Mouse (Mus musculus) liver, adult 2 months (tissue): Measurements from ENCODE around the gene Grwd1. TPM values are rescaled to one million over a fixed set of nuclear protein-coding genes. Genes with fewer than 3 reads are reported as not detected.

ENCODE experiments used
- DNase-seq: peaks from one replicate; pipeline ENCODE4 v3.0.0-alpha.2; 2011; ENCODE audit warnings: low read depth, low spot score; ENCODE audit errors: extremely low read depth
- H3K27ac ChIP-seq: fragments of 200-500 bp; replicated peaks from 2 replicates; pipeline ENCODE4 v1.5.1; 2012; ENCODE audit warnings: low read depth, mild to moderate bottlenecking, control low read depth, inconsistent platforms, low read length; ENCODE audit not compliant: insufficient read depth
- H3K27me3 ChIP-seq: fragments of 200-500 bp; 2 replicates; pipeline ENCODE4 v1.6.1; 2012; ENCODE audit warnings: mild to moderate bottlenecking, moderate library complexity, low read length, inconsistent platforms; ENCODE audit not compliant: control insufficient read depth, insufficient read depth
- H3K36me3 ChIP-seq: fragments of 200-500 bp; 2 replicates; pipeline ENCODE4 v1.6.1; 2012; ENCODE audit warnings: low read length, inconsistent platforms; ENCODE audit not compliant: control insufficient read depth, insufficient read depth
- H3K4me1 ChIP-seq: fragments of 200-500 bp; 2 replicates; pipeline ENCODE4 v1.6.1; 2011; ENCODE audit warnings: low read length; ENCODE audit not compliant: control insufficient read depth, insufficient read depth
- H3K4me3 ChIP-seq: fragments of 200-500 bp; 2 replicates; pipeline ENCODE4 v1.5.1; 2011; ENCODE audit warnings: low read depth, mild to moderate bottlenecking, control low read depth, low read length, moderate library complexity; ENCODE audit not compliant: insufficient read depth
- H3K79me2 ChIP-seq: fragments of 200-500 bp; 2 replicates; pipeline ENCODE4 v1.6.1; 2012; ENCODE audit warnings: inconsistent platforms, mild to moderate bottlenecking, low read length, moderate library complexity; ENCODE audit not compliant: control insufficient read depth, insufficient read depth
- H3K9ac ChIP-seq: fragments of 200-500 bp; 2 replicates; pipeline ENCODE4 v1.6.1; 2012; ENCODE audit warnings: low read depth, mild to moderate bottlenecking, control low read depth, inconsistent platforms, low read length
- CTCF ChIP-seq: fragments of 200-500 bp; IDR thresholded peaks from 2 replicates; pipeline ENCODE4 v1.5.1; 2011; ENCODE audit warnings: low read depth, low read length, control low read depth
- POLR2A ChIP-seq: fragments of 200-500 bp; IDR thresholded peaks from 2 replicates; pipeline ENCODE4 v1.6.1; 2011; ENCODE audit warnings: low read length, control low read depth; ENCODE audit not compliant: insufficient read depth; ENCODE audit errors: extremely low read depth
- WGBS: fragments of 180-500 bp; shearing (Covaris S2); methylation state at CpG from one replicate; pipeline ENCODE4 v1.1.7; 2018; 5-methylcytosine and 5-hydroxymethylcytosine counted together
- polyA plus RNA-seq: library from polyadenylated mRNA; depleted of rRNA; stranded (reverse); fragments of >200 nt; gene quantifications from 2 replicates; pipeline ENCODE4 v1.2.3, GENCODE M21; 2012
- total RNA-seq: library from RNA; depleted of rRNA; stranded (reverse); fragments of >200 nt; gene quantifications from 2 replicates; pipeline ENCODE4 v1.2.3, GENCODE M21; 2014

The Grwd1 gene
- total and polyA plus RNA-seq, 2 experiments: 5.3 to 11.0 TPM

GRCm38 (mm10) chr7:45848447-45849027 lies 17.8 kb upstream of the Grwd1 start:
- TF ChIP-seq CTCF (no peak), POLR2A (no peak)
- WGBS: 58% methylated on average over 6 of the region's 6 CpGs
- Histone ChIP-seq H3K4me1 (no peaks in the 10 kb centered on the region), H3K4me3 (no peak overlapping the region), H3K9ac (no peak overlapping the region), H3K79me2 (no peaks in the 10 kb centered on the region), H3K27ac (no peak overlapping the region), H3K27me3 (no peaks in the 10 kb centered on the region), H3K36me3 (no peaks in the 10 kb centered on the region)
- DNase-seq: no peak

DNA sequence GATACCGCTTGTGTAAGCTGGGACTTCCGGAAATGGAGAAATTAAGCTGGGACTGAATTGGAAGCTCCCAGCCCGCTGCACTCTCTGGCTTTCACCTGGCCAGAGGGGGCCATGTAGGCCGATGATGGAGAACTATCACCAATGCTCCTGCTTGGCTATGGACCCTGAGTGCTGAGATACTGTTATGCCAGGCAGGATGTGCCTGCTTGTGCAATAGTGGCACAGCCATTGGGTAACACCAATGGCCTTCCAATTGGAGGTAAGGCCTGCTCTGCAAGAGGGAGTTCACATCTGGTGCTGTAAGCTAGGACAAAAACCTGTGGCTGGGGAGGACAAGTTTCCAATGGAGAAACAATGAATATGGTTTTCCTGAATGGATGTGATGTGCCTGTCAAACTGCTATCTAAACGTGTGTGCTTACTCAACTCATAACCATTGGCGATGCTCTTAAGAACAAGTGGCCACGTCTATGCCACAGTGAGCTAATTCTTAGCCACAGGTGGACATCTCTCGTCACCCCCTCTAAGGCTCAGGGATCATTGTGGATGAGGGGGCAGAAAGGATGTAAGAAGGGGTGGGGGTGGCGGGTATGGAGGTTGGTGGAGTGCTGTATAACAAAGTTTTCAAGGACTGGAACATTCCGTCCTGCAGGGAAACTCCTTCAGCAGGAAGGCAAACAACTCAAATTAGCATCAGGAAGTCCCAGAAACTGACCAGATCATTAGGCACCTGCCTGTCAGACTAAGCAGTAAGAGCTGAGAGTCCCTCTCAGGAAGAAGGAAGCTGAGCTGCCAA lies 12.4 kb upstream of the Grwd1 start:
- no peaks in the 10 kb centered on the region for H3K36me3 ChIP-seq
- no peak for DNase-seq
- no peak overlapping the region for H3K27ac ChIP-seq
- H3K4me3 ChIP-seq: no peak overlapping the region
- no peaks in the 10 kb centered on the region for H3K4me1 ChIP-seq
- no peak overlapping the region for H3K9ac ChIP-seq
- TF ChIP-seq CTCF: no peak
- no peaks in the 10 kb centered on the region for H3K79me2 ChIP-seq
- H3K27me3 ChIP-seq: no peaks in the 10 kb centered on the region
- 91% methylated on average over 10 of the region's 10 CpGs for WGBS

DNA sequence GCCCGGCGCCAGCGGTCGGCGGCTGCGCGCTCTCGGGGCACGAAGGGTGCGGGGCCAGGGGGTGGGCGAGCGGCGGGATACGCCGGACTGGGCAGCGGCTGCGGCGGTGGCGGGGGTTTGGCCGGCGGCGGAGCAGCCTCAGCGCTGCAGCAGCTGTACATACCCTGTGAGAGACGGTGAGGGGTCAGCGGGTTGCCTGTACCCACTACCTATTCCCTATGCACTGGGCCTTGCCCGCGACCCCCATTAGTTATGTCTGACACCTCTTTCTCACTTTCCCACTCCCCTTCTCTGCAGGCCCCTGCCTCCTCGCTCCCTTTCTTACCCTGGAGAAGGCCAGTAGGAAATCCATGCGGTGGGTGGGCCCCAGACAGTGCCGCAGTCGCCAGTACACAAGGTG lies 3.2 kb upstream of the Grwd1 start:
- no peak for TF ChIP-seq CTCF
- no peak for TF ChIP-seq POLR2A
- peaks cover 22% of the 10 kb centered on the region for H3K27me3 ChIP-seq
- no peaks in the 10 kb centered on the region for H3K36me3 ChIP-seq

GRCm38 (mm10) chr7:45833148-45833790 lies 2.5 kb upstream of the Grwd1 start:
- Histone ChIP-seq H3K27me3 (peaks cover 22% of the 10 kb centered on the region), H3K79me2 (no peaks in the 10 kb centered on the region; the same call in 1 of the 2 replicates), H3K4me1 (peaks cover 6% of the 10 kb centered on the region; the same call in 1 of the 2 replicates), H3K9ac (no peak overlapping the region), H3K4me3 (no peak overlapping the region; the same call in 1 of the 2 replicates), H3K27ac (no peak overlapping the region), H3K36me3 (no peaks in the 10 kb centered on the region; the same call in 1 of the 2 replicates)
- DNase-seq: no peak
- TF ChIP-seq POLR2A (no peak), CTCF (no peak)
- 5% methylated on average over 82 of the region's 86 CpGs for WGBS

More for the DNA sequence above, 3.2 kb upstream of the Grwd1 start:
- Histone ChIP-seq H3K79me2 (no peaks in the 10 kb centered on the region; the same call in 1 of the 2 replicates), H3K4me1 (peaks cover 6% of the 10 kb centered on the region; the same call in 1 of the 2 replicates), H3K4me3 (no peak overlapping the region), H3K27ac (no peak overlapping the region), H3K9ac (no peak overlapping the region)
- 8% methylated on average over 28 of the region's 31 CpGs for WGBS
- DNase-seq: no peak

- no peak for DNase-seq
- no peaks in the 10 kb centered on the region; the same call in 1 of the 2 replicates for H3K36me3 ChIP-seq
- 11% methylated on average over 29 of the region's 30 CpGs for WGBS
- TF ChIP-seq CTCF (no peak), POLR2A (no peak)
- no peak overlapping the region for H3K4me3 ChIP-seq
- H3K9ac ChIP-seq: no peak overlapping the region
- H3K27ac ChIP-seq: no peak overlapping the region
- H3K4me1 ChIP-seq: peaks cover 6% of the 10 kb centered on the region; the same call in 1 of the 2 replicates
- H3K79me2 ChIP-seq: no peaks in the 10 kb centered on the region; the same call in 1 of the 2 replicates
- peaks cover 22% of the 10 kb centered on the region for H3K27me3 ChIP-seq
These were observed 1.7 kb upstream of the Grwd1 start for GRCm38 (mm10) chr7:45832428-45832827.
